Mouse (Mus musculus) MEL (cell line): Measurements from ENCODE around the gene Zfp296. TPM values are rescaled to one million over a fixed set of nuclear protein-coding genes. Genes with fewer than 3 reads are reported as not detected.

Source experiments
- polyA plus RNA-seq, 2 experiments: library from polyadenylated mRNA; stranded (reverse) in 1 of 2; unstranded in 1 of 2; fragments of >175 nt in 1 of 2; fragments of >200 nt in 1 of 2; gene quantifications; 2 replicates each; pipeline versions ENCODE4 v1.2.1 to v1.2.4; 2012; ENCODE audit warnings: low replicate concordance in 2 of 2, low read depth in 1 of 2; ENCODE audit not compliant: insufficient read length in 2 of 2, insufficient read depth in 1 of 2, missing spikeins in 1 of 2
- total RNA-seq: library from RNA; depleted of rRNA; stranded (reverse); fragments of 300-350 nt; gene quantifications from 2 replicates; pipeline ENCODE4 v1.2.3, GENCODE M21; 2012; rRNA removed

Gene Zfp296
- total and polyA plus RNA-seq, 3 experiments, result 3.3 to 7.8 TPM; not detected in 1

Other genes with a start within 250 kb of the Zfp296 start
- 22.2 and 25.9 TPM in 2 replicates for gene Ercc1, start 232.5 kb upstream of the Zfp296 start, total RNA-seq
- gene Ercc1, start 232.5 kb upstream of the Zfp296 start, polyA plus RNA-seq, result 10 to 100 TPM in 1 of 2 experiments, not detected in 1; 37.5 TPM
- 26.2 and 43.9 TPM in 2 replicates for gene Cd3eap, start 217.8 kb upstream of the Zfp296 start, total RNA-seq
- 10 to 100 TPM in 1 of 2 experiments, not detected in 1; 49.8 TPM for gene Cd3eap, start 217.8 kb upstream of the Zfp296 start, polyA plus RNA-seq
- 1.0 and 1.5 TPM in 2 replicates for gene Ppp1r13l, start 217.5 kb upstream of the Zfp296 start, total RNA-seq
- gene Ppp1r13l, start 217.5 kb upstream of the Zfp296 start, polyA plus RNA-seq, result 10 to 100 TPM in 1 of 2 experiments, not detected in 1; 15.9 TPM
- 29.4 and 34.4 TPM in 2 replicates for gene Ercc2, start 195.3 kb upstream of the Zfp296 start, total RNA-seq
- gene Ercc2, start 195.3 kb upstream of the Zfp296 start, polyA plus RNA-seq, result 10 to 100 TPM in 1 of 2 experiments, not detected in 1; 44.5 TPM
- 2.7 and 3.6 TPM in 2 replicates for gene Klc3, start 173.2 kb upstream of the Zfp296 start, total RNA-seq
- under 1 TPM in 1 of 2 experiments, not detected in 1; 0.42 TPM for gene Klc3, start 173.2 kb upstream of the Zfp296 start, polyA plus RNA-seq
- not detected in 2 replicates for gene Ckm, start 172.5 kb upstream of the Zfp296 start, total RNA-seq
- not detected for gene Ckm, start 172.5 kb upstream of the Zfp296 start, polyA plus RNA-seq
- 4.7 TPM in 2 replicates for gene Mark4, start 118.5 kb upstream of the Zfp296 start, total RNA-seq
- 10 to 100 TPM in 1 of 2 experiments, not detected in 1; 18.5 TPM for gene Mark4, start 118.5 kb upstream of the Zfp296 start, polyA plus RNA-seq
- 0.08 TPM in 1 of 2 replicates, not detected in the other for gene Exoc3l2, start 114.0 kb upstream of the Zfp296 start, total RNA-seq
- gene Exoc3l2, start 114.0 kb upstream of the Zfp296 start, polyA plus RNA-seq, result under 1 TPM in 1 of 2 experiments, not detected in 1; 0.08 TPM
- gene Bloc1s3, start 68.9 kb upstream of the Zfp296 start, total RNA-seq, result 5.5 and 6.1 TPM in 2 replicates
- gene Bloc1s3, start 68.9 kb upstream of the Zfp296 start, polyA plus RNA-seq, result 1 to 10 TPM in 1 of 2 experiments, not detected in 1; 7.5 TPM
- 65.6 and 88.2 TPM in 2 replicates for gene Trappc6a, start 68.9 kb upstream of the Zfp296 start, total RNA-seq
- 10 to 100 TPM in 1 of 2 experiments, not detected in 1; 82.8 TPM for gene Trappc6a, start 68.9 kb upstream of the Zfp296 start, polyA plus RNA-seq
- gene Nkpd1, start 59.4 kb upstream of the Zfp296 start, total RNA-seq, result 0.07 and 0.35 TPM in 2 replicates
- under 1 TPM in 1 of 2 experiments, not detected in 1; 0.33 TPM for gene Nkpd1, start 59.4 kb upstream of the Zfp296 start, polyA plus RNA-seq
- 10.0 and 13.6 TPM in 2 replicates for gene Ppp1r37, start 14.2 kb upstream of the Zfp296 start, total RNA-seq
- 10 to 100 TPM in 1 of 2 experiments, not detected in 1; 29.0 TPM for gene Ppp1r37, start 14.2 kb upstream of the Zfp296 start, polyA plus RNA-seq
- 49.6 and 58.0 TPM in 2 replicates for gene Gemin7, start 308 bp downstream of the Zfp296 start, total RNA-seq
- gene Gemin7, start 308 bp downstream of the Zfp296 start, polyA plus RNA-seq, result 10 to 100 TPM in 1 of 2 experiments, not detected in 1; 78.7 TPM
- gene Clasrp, start 27.2 kb downstream of the Zfp296 start, total RNA-seq, result 29.9 and 31.1 TPM in 2 replicates
- 10 to 100 TPM in 1 of 2 experiments, not detected in 1; 62.2 TPM for gene Clasrp, start 27.2 kb downstream of the Zfp296 start, polyA plus RNA-seq
- 4.6 and 6.2 TPM in 2 replicates for gene Relb, start 52.2 kb downstream of the Zfp296 start, total RNA-seq
- gene Relb, start 52.2 kb downstream of the Zfp296 start, polyA plus RNA-seq, result 1 to 10 TPM in 1 of 2 experiments, not detected in 1; 7.7 TPM
- 55.5 and 58.5 TPM in 2 replicates for gene Clptm1, start 87.7 kb downstream of the Zfp296 start, total RNA-seq
- 100 to 1,000 TPM in 1 of 2 experiments, 10 to 100 TPM in 1; 62.4 to 102 TPM for gene Clptm1, start 87.7 kb downstream of the Zfp296 start, polyA plus RNA-seq
- gene Apoc2, start 100.7 kb downstream of the Zfp296 start, total RNA-seq, result not detected in 2 replicates
- not detected for gene Apoc2, start 100.7 kb downstream of the Zfp296 start, polyA plus RNA-seq
- gene Gm44805, start 104.1 kb downstream of the Zfp296 start, total RNA-seq, result not detected in 2 replicates
- not detected for gene Gm44805, start 104.1 kb downstream of the Zfp296 start, polyA plus RNA-seq
- gene Apoc4, start 104.2 kb downstream of the Zfp296 start, total RNA-seq, result not detected in 2 replicates
- gene Apoc4, start 104.2 kb downstream of the Zfp296 start, polyA plus RNA-seq, result not detected
- gene Apoc1, start 115.4 kb downstream of the Zfp296 start, total RNA-seq, result not detected in 2 replicates
- under 1 TPM in 1 of 2 experiments, not detected in 1; 0.35 TPM for gene Apoc1, start 115.4 kb downstream of the Zfp296 start, polyA plus RNA-seq
- 22.6 and 33.3 TPM in 2 replicates for gene Apoe, start 121.9 kb downstream of the Zfp296 start, total RNA-seq
- 10 to 100 TPM in 1 of 2 experiments, not detected in 1; 61.4 TPM for gene Apoe, start 121.9 kb downstream of the Zfp296 start, polyA plus RNA-seq
- gene Tomm40, start 138.2 kb downstream of the Zfp296 start, total RNA-seq, result 288 and 294 TPM in 2 replicates
- 100 to 1,000 TPM in 1 of 2 experiments, not detected in 1; 403 TPM for gene Tomm40, start 138.2 kb downstream of the Zfp296 start, polyA plus RNA-seq
- 6.9 TPM in 2 replicates for gene Nectin2, start 173.2 kb downstream of the Zfp296 start, total RNA-seq
- 10 to 100 TPM in 1 of 2 experiments, not detected in 1; 25.6 TPM for gene Nectin2, start 173.2 kb downstream of the Zfp296 start, polyA plus RNA-seq
- 2.6 and 3.2 TPM in 2 replicates for gene Bcam, start 193.7 kb downstream of the Zfp296 start, total RNA-seq
- 1 to 10 TPM in 1 of 2 experiments, not detected in 1; 8.1 TPM for gene Bcam, start 193.7 kb downstream of the Zfp296 start, polyA plus RNA-seq
- gene Cblc, start 219.5 kb downstream of the Zfp296 start, total RNA-seq, result not detected in 2 replicates
- not detected for gene Cblc, start 219.5 kb downstream of the Zfp296 start, polyA plus RNA-seq
- gene Bcl3, start 245.5 kb downstream of the Zfp296 start, total RNA-seq, result 1.7 and 2.7 TPM in 2 replicates
- 1 to 10 TPM in 1 of 2 experiments, not detected in 1; 6.7 TPM for gene Bcl3, start 245.5 kb downstream of the Zfp296 start, polyA plus RNA-seq